Mouse (Mus musculus): ENCODE results near the gene Impg1. TPM values are rescaled to one million over a fixed set of nuclear protein-coding genes. Genes with fewer than 3 reads are reported as not detected.

Impg1 gene
- total RNA-seq, 2 experiments from 2014 or later: not detected

DNA sequence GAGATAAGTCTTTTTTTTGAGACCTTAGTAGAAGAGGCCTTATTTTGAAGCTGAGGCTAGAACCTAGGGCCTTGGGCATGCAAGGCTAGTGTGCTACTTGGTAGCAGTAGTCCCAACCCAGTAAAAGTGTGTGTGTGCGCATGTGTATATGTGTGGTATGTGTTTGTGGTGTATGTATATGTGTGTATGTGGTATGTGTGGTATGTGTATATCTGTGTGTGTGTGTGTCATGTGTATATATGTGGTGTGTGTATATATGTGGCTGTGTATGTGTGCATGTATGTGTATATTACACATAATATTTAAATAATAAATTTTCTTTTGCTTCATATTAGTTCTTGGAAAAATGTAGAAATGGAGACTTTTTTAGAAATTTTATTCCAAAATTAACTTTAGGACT lies 184.6 kb downstream of the Impg1 start:
- no peak for DNase-seq

DNA sequence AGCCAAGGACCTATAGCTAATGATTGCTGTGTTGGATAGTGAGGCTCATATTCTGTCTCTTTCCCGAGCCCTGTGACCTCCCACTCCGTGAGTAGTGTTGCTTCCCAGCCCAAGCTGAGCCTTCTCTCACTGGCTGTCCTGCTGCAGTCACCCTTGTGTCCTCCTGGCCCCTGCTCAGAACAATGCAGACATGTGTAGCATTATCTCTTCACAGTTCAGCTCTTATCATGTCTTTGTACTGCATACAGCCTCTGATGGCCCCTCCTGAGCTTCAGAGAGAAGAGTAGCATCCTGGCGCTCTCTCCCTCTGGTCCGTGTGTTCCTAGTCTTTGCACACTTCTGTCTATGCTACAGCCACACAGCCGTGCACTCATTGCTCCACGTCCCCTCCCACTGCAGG lies 187.5 kb downstream of the Impg1 start:
- no peak for DNase-seq

DNA sequence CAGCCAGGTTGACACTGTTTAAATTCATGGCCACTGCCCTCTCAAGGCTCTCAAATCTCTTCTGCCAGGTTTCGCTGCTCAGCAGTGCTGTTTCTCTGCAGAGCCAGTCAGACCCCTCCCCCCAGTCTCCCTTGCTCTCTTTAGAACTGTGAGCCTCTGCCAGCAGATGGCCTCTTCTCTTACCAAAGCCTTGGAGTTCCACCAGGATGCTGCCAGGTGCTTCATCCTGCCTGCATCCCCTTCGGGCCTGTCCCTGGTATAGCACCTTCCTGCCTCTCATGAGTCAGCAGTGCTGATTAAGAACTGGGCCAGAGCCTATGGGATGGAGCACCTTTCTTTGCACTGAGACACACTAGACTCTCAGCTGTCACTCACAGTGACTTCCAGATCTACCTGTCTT lies 188.1 kb downstream of the Impg1 start:
- DNase-seq: no peak

DNA sequence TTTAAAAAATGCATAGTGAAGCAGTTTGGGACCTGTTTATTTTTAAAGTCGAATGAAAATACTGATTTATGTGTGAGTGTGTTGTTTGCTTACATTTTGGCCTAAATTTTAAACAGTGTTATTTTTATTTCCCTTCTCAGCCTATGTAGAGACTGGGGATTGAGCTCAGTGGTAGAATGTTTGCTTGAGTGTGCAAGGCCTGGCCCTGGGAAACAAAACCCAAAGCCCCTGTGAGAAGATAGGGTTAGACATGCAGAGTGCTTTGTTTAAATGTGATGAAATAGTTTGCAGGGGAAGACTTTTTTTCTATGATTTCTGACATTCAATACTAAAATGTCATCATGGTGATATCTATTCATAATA lies 189.5 kb downstream of the Impg1 start:
- DNase-seq: no peak

DNA sequence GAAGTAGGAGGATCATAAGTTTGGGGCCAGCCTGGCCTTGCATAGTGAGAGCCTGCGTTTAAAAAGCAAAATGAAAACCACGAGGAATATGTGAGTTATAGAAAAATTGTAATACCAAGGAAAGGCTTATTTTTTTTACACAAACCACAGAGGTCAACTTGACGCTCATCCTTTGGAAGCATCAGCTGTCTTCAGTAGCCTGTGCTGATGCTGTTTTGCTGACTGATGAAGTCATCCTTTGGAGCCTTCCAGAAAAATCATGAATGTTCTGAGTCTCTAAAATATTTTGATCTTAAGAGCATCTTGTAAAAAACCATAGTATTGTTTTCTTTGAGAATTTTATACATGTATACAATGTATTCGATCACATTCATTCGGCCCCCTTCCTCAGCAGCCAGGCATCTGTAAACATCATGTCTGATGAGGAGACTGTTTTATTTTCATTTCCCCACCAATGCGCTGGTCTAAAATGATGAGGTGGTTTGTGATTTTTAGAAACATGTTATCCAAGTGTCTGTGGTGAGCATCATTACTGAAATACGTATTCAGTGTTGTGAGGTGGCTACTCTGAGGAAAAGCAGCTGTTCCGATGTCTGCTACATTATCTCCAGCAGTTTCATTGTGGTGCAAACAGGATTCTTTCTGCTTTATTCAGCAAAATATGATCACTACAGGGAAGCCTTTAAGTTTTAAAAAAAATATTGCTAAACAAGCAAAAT lies 190.1 kb downstream of the Impg1 start:
- DNase-seq: no peak

DNA sequence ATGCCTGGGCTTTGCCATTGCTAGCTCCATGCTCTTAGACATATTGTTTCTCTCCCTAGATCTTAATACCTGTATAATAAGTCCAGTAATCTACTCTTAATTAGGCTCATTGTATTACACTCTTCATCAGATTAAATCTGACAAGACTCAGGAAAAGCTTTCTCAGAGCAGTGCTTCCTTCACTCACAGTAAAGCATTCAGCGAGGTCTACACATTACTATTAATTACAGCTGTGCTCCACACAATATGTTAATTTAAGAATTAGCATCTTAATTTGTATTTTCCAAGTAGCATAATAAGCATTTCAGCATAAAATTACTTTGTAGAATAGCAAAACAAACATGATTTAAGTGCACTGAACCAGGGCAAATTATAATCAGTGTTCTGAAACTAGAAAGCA lies 192.3 kb downstream of the Impg1 start:
- no peak for DNase-seq

DNA sequence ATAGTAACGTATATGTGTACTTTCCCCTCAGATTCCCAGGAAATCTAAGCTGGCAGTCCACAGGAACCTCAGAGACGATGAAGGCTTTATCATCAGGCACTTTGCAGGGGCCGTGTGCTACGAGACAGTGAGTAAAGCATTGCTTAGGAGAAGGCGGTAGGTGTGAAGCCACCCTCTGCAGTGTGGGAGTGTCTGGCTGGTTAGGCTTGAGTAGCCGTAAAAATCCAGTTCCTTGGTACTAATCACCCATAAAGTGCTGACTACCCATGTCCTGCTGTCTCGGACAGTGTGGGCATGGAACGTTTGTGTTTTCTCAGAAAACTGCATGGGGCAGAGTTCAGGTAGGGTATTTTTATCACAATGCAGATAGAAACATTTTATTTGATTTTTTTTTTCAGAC lies 195.7 kb downstream of the Impg1 start:
- no peak for DNase-seq

DNA sequence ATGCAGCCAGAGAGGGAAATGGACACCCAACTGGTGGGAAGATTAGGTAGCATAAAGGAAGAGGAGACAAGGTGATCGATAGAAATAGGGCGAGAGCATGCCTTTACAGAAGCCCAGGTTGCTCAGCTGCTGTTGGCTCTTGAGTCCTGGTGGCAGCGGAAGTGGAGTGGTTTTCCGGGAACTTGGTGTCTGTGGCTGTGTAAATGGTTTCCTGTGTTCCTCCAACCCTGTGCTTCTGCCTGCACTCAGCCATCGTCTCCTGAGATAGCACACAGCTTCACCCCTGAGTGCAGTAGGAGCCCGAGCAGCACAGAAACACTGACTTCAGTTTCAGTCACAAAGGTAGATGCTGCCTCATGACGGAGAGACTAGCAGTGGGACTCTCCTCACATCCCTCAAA lies 198.8 kb downstream of the Impg1 start:
- no peak for DNase-seq

DNA sequence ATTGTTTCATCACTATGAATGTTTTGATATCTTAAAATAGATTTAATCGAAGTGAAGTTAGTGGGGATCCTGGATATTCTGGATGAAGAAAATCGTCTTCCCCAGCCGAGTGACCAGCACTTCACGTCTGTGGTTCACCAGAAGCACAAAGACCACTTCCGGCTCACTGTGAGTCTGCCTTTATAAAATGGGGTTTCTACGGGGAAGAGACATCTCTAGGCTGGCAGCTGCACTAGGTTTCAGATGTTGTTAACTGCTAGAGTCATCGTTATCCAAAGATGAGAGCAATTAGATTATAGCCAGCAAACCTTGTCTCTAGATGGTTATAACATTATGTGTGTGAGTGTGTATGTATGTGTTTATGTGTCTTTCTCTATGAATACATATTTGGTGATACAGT lies 199.2 kb downstream of the Impg1 start:
- DNase-seq: no peak
